ENCODE assay signal across 10 mouse cellular contexts in genomic region chr1:55160831-55161638, GRCm38 (mm10). TPM values are rescaled to one million over a fixed set of nuclear protein-coding genes. Genes with fewer than 3 reads are reported as not detected.
DNase-seq lines count a peak whose midpoint lies in the region; ATAC-seq and TF ChIP-seq lines count a peak whose summit lies in the region.
"Had no signal": no experiment of that assay in that cellular context is flagged by ENCODE, and none has a peak within 500 bp of the region (broad histone marks: within the 10 kb centered on the region; RNA-seq: fewer than 3 reads in every experiment).

No protein-coding gene starts in this region.

- no peak overlapping the region for H3K9ac ChIP-seq in hindbrain, embryonic 15.5 days
- no peak overlapping the region for H3K9ac ChIP-seq in midbrain, embryonic 15.5 days
- H3K9ac ChIP-seq in liver, embryonic 12.5 days: no peak overlapping the region

- no peaks in the 10 kb centered on the region for H3K27me3 ChIP-seq in hindbrain, embryonic 15.5 days
- no peaks in the 10 kb centered on the region for H3K27me3 ChIP-seq in hindbrain, embryonic 10.5 days (ENCODE audit: insufficient read depth, poor library complexity, severe bottlenecking)
- no peaks in the 10 kb centered on the region for H3K27me3 ChIP-seq in midbrain, embryonic 15.5 days (replicated peaks)
- no peaks in the 10 kb centered on the region for H3K27me3 ChIP-seq in liver, embryonic 12.5 days (replicated peaks)
- H3K27me3 ChIP-seq: megakaryocyte, embryonic 14.5 days had no signal

- peak overlapping the region; percentile 53 for H3K27ac ChIP-seq in hindbrain, embryonic 15.5 days (replicated peaks)
- H3K27ac ChIP-seq in hindbrain, embryonic 10.5 days: no peak overlapping the region
- H3K27ac ChIP-seq in midbrain, embryonic 15.5 days: no peak overlapping the region
- no peak overlapping the region for H3K27ac ChIP-seq in liver, embryonic 12.5 days

- peaks cover 14% of the 10 kb centered on the region for H3K36me3 ChIP-seq in hindbrain, embryonic 15.5 days
- H3K36me3 ChIP-seq in hindbrain, embryonic 10.5 days: peaks cover 30% of the 10 kb centered on the region
- H3K36me3 ChIP-seq in midbrain, embryonic 15.5 days (replicated peaks): peaks cover 7% of the 10 kb centered on the region; the same call in 1 of the 2 replicates
- H3K36me3 ChIP-seq in liver, embryonic 12.5 days: peaks cover 22% of the 10 kb centered on the region

- TF ChIP-seq POLR2A in brain, embryonic 14.5 days (IDR thresholded peaks at IDR 0.05; ENCODE audit: borderline replicate concordance, extremely low read depth, insufficient read depth, insufficient read length, poor library complexity, severe bottlenecking): no peak

- no peak overlapping the region for H3K4me3 ChIP-seq in hindbrain, embryonic 15.5 days
- no peak overlapping the region for H3K4me3 ChIP-seq in hindbrain, embryonic 10.5 days
- H3K4me3 ChIP-seq in midbrain, embryonic 15.5 days: no peak overlapping the region
- no peak overlapping the region for H3K4me3 ChIP-seq in liver, embryonic 12.5 days
- H3K4me3 ChIP-seq: erythroblast, embryonic 14.5 days; megakaryocyte, embryonic 14.5 days had no signal

- H3K4me1 ChIP-seq in hindbrain, embryonic 15.5 days (replicated peaks): no peaks in the 10 kb centered on the region
- H3K4me1 ChIP-seq in hindbrain, embryonic 10.5 days (replicated peaks): no peaks in the 10 kb centered on the region
- H3K4me1 ChIP-seq in midbrain, embryonic 15.5 days: no peaks in the 10 kb centered on the region
- H3K4me1 ChIP-seq in liver, embryonic 12.5 days: peaks cover 11% of the 10 kb centered on the region

- H3K4me2 ChIP-seq in hindbrain, embryonic 15.5 days: no peak overlapping the region
- no peak overlapping the region for H3K4me2 ChIP-seq in midbrain, embryonic 15.5 days
- no peak overlapping the region for H3K4me2 ChIP-seq in liver, embryonic 12.5 days

- no peak for TF ChIP-seq CTCF in brain, embryonic 14.5 days (IDR thresholded peaks at IDR 0.05; ENCODE audit: borderline replicate concordance, extremely low read depth, insufficient read depth, insufficient read length)

- ATAC-seq in hindbrain, embryonic 15.5 days (ENCODE audit: low FRiP score, low read depth): peak; percentile 80
- peak; percentile 38; the same call in 1 of the 2 replicates for ATAC-seq in midbrain, embryonic 15.5 days (replicated peaks)
- ATAC-seq in liver, embryonic 12.5 days: no peak

- 76% methylated on average over 17 of the region's 17 CpGs for WGBS in hindbrain, embryonic 15.5 days
- WGBS in hindbrain, embryonic 10.5 days: 93% methylated on average over 17 of the region's 17 CpGs
- 84% methylated on average over 17 of the region's 17 CpGs for WGBS in midbrain, embryonic 15.5 days
- WGBS in liver, embryonic 12.5 days (ENCODE audit: insufficient replicate concordance): 89% methylated on average over 17 of the region's 17 CpGs

- H3K9me3 ChIP-seq in hindbrain, embryonic 15.5 days: no peaks in the 10 kb centered on the region
- H3K9me3 ChIP-seq in hindbrain, embryonic 10.5 days: no peaks in the 10 kb centered on the region
- H3K9me3 ChIP-seq in midbrain, embryonic 15.5 days: no peaks in the 10 kb centered on the region
- H3K9me3 ChIP-seq in liver, embryonic 12.5 days (replicated peaks): no peaks in the 10 kb centered on the region

- DNase-seq in hindbrain, embryonic 10.5 days (ENCODE audit: low spot score): no peak
- DNase-seq in brain, embryonic 14.5 days (ENCODE audit: low read depth): peak; percentile 93
- DNase-seq in frontal cortex, postnatal 36 days (ENCODE audit: low spot score in 2 of 2): peak; percentile 71 to 75
- DNase-seq in spleen, postnatal 14 days (ENCODE audit: low spot score in 2 of 2): no peak
- no peak for DNase-seq in urinary bladder, postnatal 10 days (ENCODE audit: low spot score)

RNA-seq across cellular contexts. Expression of gene Mob4, which starts 30.0 kb away (rescaled TPM):
- polyA plus RNA-seq in hindbrain, embryonic 15.5 days (2015; fragmentation: Nextera tagmentation; extraction: Ambion mirVana): 156 and 158 TPM in 2 replicates
- polyA plus RNA-seq in hindbrain, embryonic 10.5 days (2016; fragmentation: Nextera tagmentation; extraction: Ambion mirVana): 117 and 138 TPM in 2 replicates
- polyA plus RNA-seq in brain, embryonic 14.5 days (2012; rRNA removed): 57.3 and 58.9 TPM in 2 replicates
- polyA plus RNA-seq in midbrain, embryonic 15.5 days (2015; fragmentation: Nextera tagmentation; extraction: Ambion mirVana): 165 and 174 TPM in 2 replicates
- polyA plus RNA-seq in liver, embryonic 12.5 days (2016; fragmentation: Nextera tagmentation; extraction: Ambion mirVana): 55.4 and 58.8 TPM in 2 replicates

Comparison
In these comparisons a context has a peak if more than half of its experiments do, and no peak if none do; other contexts are left out.
1. DNase-seq: peak in brain, embryonic 14.5 days (single experiment) and frontal cortex, postnatal 36 days (2 of 2); none in hindbrain, embryonic 10.5 days (single experiment), spleen, postnatal 14 days (0 of 2) and urinary bladder, postnatal 10 days (single experiment).